Mouse (Mus musculus): Measurements from ENCODE around the gene Slc29a2.

DNA sequence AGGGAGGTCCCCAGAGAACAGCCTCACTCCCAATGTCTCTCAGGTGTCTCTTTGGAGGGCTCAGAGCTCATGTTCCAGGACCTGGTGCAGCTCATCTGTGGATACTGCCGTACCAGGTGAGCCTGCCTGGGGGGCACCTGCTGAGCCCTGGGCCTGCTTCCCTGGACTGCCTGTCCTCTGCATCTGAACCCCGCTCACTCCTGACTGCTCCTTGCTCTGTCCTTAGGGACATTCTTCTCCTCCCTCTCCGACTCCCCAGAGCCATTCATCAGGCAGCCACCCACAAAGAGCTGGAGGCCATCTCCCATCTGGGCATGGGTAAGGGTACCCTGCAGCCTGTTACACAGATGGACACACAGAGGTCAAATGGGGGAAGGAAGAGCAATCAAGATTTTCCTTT, 27.9 kb downstream of the Slc29a2 start:
- TF ChIP-seq CTCF (IDR thresholded peaks at IDR 0.05; ENCODE audit: borderline replicate concordance, insufficient read depth, low read depth, low read length) (no peak), POLR2A (IDR thresholded peaks at IDR 0.05; ENCODE audit: borderline replicate concordance, insufficient read depth, low read length) (no peak)

All from cerebellum, adult 2 months (tissue).